Mouse (Mus musculus): Measurements from ENCODE around the gene Sept6. TPM values are rescaled to one million over a fixed set of nuclear protein-coding genes. Genes with fewer than 3 reads are reported as not detected.

The Sept6 gene
- polyA plus RNA-seq, 1 experiment from 2014 or later, result 78.2 TPM

- no peak overlapping the region for H3K9ac ChIP-seq (ENCODE audit: low read depth, low read length)
- ATAC-seq, result peak; percentile 16; the same call in 1 of the 2 replicates
These were observed 126.8 kb downstream of the Sept6 start for GRCm38 (mm10) chrX:36864609-36865328.

GRCm38 (mm10) chrX:36863766-36864608, 127.6 kb downstream of the Sept6 start:
- Histone ChIP-seq H3K9ac (ENCODE audit: low read depth, low read length) (0 out of 2 replicates have a peak overlapping the region, but pooled peaks have one; percentile 30), H3K9me3 (replicated peaks; ENCODE audit: control insufficient read depth, low read length, poor library complexity, severe bottlenecking) (no peaks in the 10 kb centered on the region), H3K4me1 (ENCODE audit: control insufficient read depth, insufficient read depth, low read length) (peaks cover 6% of the 10 kb centered on the region), H3K4me3 (ENCODE audit: low read depth, low read length) (peak overlapping the region; percentile 44), H3K4me2 (ENCODE audit: low read length) (peak overlapping the region; percentile 46), H3K27ac (ENCODE audit: low read length) (peak overlapping the region; percentile 17; the same call in 1 of the 2 replicates), H3K36me3 (ENCODE audit: control insufficient read depth, insufficient read depth, low read length) (no peaks in the 10 kb centered on the region), H3K27me3 (ENCODE audit: control insufficient read depth, insufficient read depth, low read depth, low read length) (no peaks in the 10 kb centered on the region)
- WGBS, result 16% methylated on average over 34 of the region's 44 CpGs
- ATAC-seq, result peak; percentile 93

More at GRCm38 (mm10) chrX:36864609-36865328, 126.8 kb downstream of the Sept6 start:
- no peak overlapping the region for H3K27ac ChIP-seq (ENCODE audit: low read length)
- peaks cover 6% of the 10 kb centered on the region for H3K4me1 ChIP-seq (ENCODE audit: control insufficient read depth, insufficient read depth, low read length)
- H3K4me3 ChIP-seq (ENCODE audit: low read depth, low read length), result peak overlapping the region; percentile 44
- peak overlapping the region; percentile 40 for H3K4me2 ChIP-seq (ENCODE audit: low read length)
- H3K9me3 ChIP-seq (replicated peaks; ENCODE audit: control insufficient read depth, low read length, poor library complexity, severe bottlenecking), result no peaks in the 10 kb centered on the region
- no peaks in the 10 kb centered on the region for H3K36me3 ChIP-seq (ENCODE audit: control insufficient read depth, insufficient read depth, low read length)
- 57% methylated on average over 8 of the region's 8 CpGs for WGBS
- no peaks in the 10 kb centered on the region for H3K27me3 ChIP-seq (ENCODE audit: control insufficient read depth, insufficient read depth, low read depth, low read length)

Other genes starting within 250 kb of the Sept6 start
- gene Slc25a43, start 248.1 kb downstream of the Sept6 start, polyA plus RNA-seq (2015; fragmentation: Nextera tagmentation; extraction: Ambion mirVana), result 0.93 and 0.94 TPM in 2 replicates
- 408 and 436 TPM in 2 replicates for gene Slc25a5, start 196.1 kb downstream of the Sept6 start, polyA plus RNA-seq (2015; fragmentation: Nextera tagmentation; extraction: Ambion mirVana)
- gene Ube2a, start 117.9 kb downstream of the Sept6 start, polyA plus RNA-seq (2015; fragmentation: Nextera tagmentation; extraction: Ambion mirVana), result 114 and 116 TPM in 2 replicates
- gene C330007P06Rik, start 117.7 kb downstream of the Sept6 start, polyA plus RNA-seq (2015; fragmentation: Nextera tagmentation; extraction: Ambion mirVana), result 20.9 and 21.0 TPM in 2 replicates
- 19.5 and 20.3 TPM in 2 replicates for gene Nkrf, start 88.9 kb downstream of the Sept6 start, polyA plus RNA-seq (2015; fragmentation: Nextera tagmentation; extraction: Ambion mirVana)
- gene Sowahd, start 57.1 kb upstream of the Sept6 start, polyA plus RNA-seq (2015; fragmentation: Nextera tagmentation; extraction: Ambion mirVana), result 0.12 TPM in 1 of 2 replicates, not detected in the other
- 229 and 259 TPM in 2 replicates for gene Rpl39, start 93.6 kb upstream of the Sept6 start, polyA plus RNA-seq (2015; fragmentation: Nextera tagmentation; extraction: Ambion mirVana)
- gene Upf3b, start 118.5 kb upstream of the Sept6 start, polyA plus RNA-seq (2015; fragmentation: Nextera tagmentation; extraction: Ambion mirVana), result 29.8 and 32.8 TPM in 2 replicates
- gene Nkap, start 135.0 kb upstream of the Sept6 start, polyA plus RNA-seq (2015; fragmentation: Nextera tagmentation; extraction: Ambion mirVana), result 26.2 and 26.8 TPM in 2 replicates
- 0.57 and 0.82 TPM in 2 replicates for gene Akap14, start 177.0 kb upstream of the Sept6 start, polyA plus RNA-seq (2015; fragmentation: Nextera tagmentation; extraction: Ambion mirVana)
- 605 and 635 TPM in 2 replicates for gene Ndufa1, start 199.4 kb upstream of the Sept6 start, polyA plus RNA-seq (2015; fragmentation: Nextera tagmentation; extraction: Ambion mirVana)
- 20.8 and 23.2 TPM in 2 replicates for gene Rnf113a1, start 199.5 kb upstream of the Sept6 start, polyA plus RNA-seq (2015; fragmentation: Nextera tagmentation; extraction: Ambion mirVana)
- not detected in 2 replicates for gene Gm9, start 219.2 kb upstream of the Sept6 start, polyA plus RNA-seq (2015; fragmentation: Nextera tagmentation; extraction: Ambion mirVana)
- gene Rhox1, start 230.5 kb upstream of the Sept6 start, polyA plus RNA-seq (2015; fragmentation: Nextera tagmentation; extraction: Ambion mirVana), result not detected in 2 replicates